Mouse (Mus musculus): ENCODE data around the gene Inhbc.
"Not testable (repeated sequence)": the region's sequence is repeated elsewhere in the genome, so short reads cannot be mapped to it uniquely, and the experiment has no call there.

The Inhbc gene

DNA sequence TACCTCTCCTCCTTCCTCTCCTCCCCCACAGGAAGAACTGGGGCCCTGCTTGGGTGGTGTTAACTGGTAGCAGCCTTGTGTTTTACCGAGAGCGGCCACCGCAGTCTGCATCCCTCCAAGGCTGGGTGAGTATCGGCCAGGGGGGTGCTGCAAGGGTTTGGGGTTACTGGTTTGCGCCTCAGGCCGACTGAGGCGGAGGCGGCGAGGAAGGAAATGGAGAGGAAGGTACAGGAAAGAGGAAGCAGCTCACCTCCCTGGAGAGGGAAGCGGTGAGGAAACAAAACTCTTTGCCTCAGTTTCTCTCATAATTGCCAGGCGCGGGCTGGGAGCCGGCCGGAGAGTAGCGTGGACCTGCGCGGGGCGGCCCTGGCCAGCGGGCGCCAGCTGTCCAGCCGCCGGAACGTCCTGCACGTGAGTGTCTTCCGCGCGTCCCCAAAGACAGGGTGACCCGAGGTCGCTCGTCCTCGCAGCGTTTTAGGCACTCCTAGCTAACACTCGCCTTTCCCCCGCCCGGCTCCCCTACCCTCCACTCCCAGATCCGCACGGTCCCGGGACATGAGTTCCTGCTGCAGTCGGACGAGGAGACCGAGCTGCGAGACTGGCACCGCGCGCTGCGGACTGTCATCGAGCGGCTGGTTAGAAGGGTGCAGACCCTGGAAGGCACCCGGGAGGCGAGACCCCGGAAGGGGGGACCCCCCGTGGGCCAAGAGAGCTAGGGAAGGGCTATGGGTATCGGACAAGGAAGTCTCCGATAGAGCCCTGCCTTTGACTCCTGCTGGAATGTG, 44.0 kb downstream of the Inhbc start:
- peak; percentile 64 for DNase-seq (ENCODE audit: low spot score)

DNA sequence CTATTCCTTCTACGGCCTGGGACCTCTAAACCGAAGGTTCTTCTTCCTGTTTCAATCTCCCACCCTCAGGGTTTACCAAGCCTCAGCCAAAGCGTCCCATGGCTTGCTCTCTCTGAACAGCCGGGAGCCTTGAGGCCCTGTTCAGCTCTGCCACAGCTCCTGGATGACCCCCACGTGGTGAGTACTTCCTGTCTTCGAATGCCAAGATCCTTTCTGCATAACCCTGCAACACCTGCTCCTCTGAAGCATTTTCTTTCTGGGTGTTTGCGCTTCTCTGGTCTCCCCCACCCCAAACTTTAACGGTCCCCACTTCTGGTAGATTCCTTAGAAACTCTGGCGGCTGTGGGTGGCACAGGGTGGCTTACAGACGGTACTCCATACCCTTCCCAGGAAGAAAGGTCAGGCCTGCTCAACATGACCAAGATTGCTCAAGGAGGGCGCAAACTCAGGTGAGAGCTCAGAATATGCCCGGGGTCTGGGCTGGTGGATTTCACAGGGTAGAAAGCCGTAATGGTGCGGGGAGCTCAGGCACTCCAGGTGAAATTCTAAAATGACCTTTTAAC, 44.7 kb downstream of the Inhbc start:
- DNase-seq (ENCODE audit: low spot score): no peak

DNA sequence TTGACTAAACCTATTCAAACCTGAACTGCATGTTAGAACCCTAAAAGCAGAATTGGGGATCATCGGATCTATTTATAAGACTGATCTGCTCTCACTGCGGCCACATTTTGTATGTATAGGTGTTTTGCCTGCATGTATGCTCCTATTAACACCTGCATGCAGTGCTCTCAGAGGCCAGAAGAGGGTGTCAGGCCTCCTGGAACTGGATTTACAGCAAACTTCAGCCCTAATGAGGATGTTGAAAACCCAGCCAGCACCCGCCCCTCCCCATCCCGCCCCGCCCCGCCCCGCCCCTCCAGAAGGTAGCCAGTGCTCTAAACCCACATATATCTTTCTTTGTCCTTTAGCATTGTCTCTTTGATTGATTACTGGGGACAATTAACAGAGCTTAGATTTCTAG, 45.7 kb downstream of the Inhbc start:
- DNase-seq (ENCODE audit: low spot score): peak; percentile 61

DNA sequence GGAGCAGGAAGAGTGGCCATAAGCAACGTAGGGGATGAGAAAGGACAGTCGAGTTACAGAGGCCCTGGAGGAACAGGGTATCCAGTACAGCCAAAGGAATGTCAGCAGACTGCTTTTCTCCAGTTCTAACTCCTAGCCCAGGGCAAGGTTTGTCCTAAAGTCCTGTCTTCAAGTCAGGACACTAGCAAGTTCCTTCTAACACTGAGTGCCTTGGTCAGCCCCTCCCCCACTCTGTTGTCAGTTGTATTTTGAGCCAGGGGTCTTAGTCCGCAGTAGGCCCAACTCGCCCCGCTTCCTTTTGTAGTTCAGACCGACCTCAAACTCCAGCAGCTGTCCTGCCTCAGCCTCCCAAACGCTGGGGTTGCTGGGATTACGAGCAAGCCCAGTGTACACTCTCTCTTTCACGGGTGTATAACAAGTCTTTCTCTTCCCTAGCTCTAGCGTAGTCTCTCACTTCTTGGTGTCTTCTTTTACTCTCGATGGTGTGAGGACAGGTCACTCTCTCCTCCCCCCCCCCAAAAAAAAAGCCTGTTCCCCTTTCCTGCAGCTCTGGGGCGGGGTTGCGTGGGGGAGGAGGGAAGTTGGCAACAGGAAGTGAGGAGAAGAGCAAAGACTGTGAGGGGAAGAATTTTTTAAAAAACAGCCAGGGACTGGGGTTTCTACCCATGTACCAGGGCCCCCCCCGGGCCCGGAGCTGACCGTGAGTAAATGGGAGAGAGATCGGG, 46.9 kb downstream of the Inhbc start:
- DNase-seq (ENCODE audit: low spot score): peak; percentile 44

DNA sequence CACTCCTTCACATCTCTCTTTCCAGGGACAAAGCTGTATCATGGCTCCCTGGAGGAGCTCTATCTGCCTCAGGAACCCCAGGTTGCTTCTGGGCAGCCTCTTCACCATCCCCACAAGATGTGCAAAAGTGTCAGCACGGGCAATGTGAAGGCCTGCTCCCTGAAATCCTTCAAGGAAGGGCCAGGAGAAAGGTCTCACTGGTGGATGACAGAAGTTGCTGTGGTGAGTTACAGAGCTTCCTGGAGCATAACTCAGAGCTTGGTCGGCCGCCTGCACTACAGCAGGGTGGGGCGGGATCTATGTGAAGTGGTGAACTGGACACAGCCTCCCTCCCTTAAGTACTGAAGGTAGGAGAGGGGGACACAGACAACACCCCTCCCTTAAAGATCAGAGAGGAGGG, 47.6 kb downstream of the Inhbc start:
- no peak for DNase-seq (ENCODE audit: low spot score)

DNA sequence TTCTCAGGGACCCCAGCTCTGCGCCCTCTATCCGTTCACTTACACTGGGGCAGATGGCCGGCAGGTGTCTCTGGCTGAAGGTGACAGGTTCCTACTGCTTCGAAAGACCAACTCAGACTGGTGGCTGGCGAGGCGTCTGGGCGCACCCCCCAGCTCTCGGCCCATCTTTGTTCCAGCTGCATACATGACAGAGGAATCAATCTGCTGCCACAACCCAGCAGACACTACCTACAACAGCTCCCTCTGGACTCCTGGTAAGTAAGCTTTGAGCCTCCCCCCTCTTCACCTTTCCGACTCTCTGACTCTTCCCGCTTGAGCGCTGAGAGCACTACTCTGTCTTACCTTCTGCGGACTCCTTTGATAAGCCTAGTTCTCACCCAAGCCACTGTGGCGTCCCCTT, 48.1 kb downstream of the Inhbc start:
- peak; percentile 43 for DNase-seq (ENCODE audit: low spot score)

DNA sequence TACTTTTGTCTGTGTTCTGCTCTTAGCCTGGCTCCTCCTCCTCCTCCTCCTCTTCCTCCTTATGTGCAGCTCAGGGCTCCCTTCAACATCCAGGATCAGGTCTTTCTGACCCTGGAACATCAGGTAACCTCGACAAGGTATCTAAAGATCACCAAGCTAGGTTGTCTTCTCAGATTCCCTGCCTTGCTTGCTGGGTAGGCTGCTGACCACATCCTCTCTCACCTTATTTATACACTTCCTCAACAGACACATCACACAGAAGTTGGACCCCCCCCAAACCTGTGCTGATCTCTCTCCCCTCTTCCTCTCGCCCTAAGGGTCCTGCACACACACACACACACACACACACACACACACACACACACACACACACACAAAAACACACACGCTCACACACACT, 48.6 kb downstream of the Inhbc start, which contains the start of gene Arhgap9:
Gene Arhgap9, plus strand, starts transcription at position 344 of the 400 bp plus-strand sequence.
- no peak for DNase-seq (ENCODE audit: low spot score)

DNA sequence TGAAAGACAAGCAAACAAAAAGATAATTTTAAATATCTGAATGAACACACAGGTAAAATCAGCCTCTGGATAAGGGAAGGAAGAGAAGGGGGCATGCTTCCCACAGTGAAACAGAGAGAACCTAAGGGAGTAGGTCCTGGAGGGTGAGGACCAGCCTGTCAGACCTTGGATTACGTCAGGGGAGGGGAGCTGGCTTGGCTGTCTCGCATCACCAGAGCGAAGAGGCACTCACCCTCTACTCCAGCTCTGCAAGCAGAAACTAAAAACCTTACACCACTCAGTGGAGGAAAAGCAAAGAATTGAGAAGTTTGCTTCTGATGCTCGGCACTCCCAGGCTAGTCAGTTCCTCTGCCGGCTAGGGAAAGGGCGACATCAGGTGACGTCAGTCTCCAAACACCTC, 50.3 kb downstream of the Inhbc start:
- no peak for DNase-seq (ENCODE audit: low spot score)

DNA sequence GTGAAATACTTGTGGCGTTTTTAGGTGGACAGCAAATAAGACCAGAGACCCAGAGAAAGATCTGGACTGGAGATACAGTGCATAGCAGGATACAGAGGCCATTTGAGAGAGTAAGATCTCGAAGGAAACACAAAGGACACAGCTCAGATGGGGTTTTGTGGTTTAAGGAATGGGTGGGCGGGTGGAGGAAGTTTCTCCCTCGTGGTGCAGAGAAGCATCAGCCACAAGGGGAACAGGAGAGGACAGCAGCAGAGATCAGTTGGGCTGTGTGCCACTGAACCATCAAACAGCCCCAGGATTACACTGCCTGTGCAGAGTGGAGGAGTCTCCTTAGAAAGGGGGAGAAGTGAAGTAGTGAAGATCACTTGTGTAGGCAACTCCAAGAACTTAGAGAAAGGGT, 52.2 kb downstream of the Inhbc start:
- no peak for DNase-seq (ENCODE audit: low spot score)

DNA sequence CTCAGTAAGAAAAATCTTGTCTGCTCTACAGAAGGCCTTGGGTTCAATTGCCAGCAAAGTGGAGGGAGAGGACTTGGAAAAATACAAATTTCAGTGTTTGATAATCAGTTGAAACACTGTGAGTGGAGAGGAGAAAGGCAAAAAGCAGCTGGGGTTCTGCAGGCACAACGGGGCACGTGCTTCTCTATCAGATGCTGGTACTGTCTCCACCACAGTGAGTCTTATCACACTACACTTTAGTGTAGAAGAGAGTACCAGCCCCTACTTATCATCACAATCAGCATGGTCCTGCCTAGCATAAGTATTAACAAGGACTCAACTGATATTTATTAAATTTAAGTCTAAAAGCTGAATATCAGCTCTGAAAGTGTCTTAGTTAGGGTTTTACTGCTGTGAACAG, 53.0 kb downstream of the Inhbc start:
- no peak for DNase-seq (ENCODE audit: low spot score)

DNA sequence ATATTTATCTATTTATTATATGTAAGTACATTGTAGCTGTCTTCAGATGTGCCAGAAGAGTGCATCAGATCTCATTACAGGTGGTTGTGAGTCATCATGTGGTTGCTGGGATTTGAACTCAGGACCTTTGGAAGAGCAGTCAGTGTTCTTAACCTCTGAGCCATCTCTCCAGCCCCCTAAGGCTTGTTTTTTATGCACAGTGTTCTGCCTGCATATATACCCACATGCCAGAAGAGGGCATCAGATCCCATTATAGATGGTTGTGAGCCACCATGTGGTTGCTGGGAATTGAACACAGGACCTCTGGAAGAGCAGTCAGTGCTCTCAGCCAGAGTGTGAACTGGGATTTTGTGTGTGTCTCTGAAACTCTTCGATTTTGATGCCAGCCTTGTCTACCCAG, 55.3 kb downstream of the Inhbc start:
- not testable (repeated sequence) for DNase-seq (ENCODE audit: low spot score)

DNA sequence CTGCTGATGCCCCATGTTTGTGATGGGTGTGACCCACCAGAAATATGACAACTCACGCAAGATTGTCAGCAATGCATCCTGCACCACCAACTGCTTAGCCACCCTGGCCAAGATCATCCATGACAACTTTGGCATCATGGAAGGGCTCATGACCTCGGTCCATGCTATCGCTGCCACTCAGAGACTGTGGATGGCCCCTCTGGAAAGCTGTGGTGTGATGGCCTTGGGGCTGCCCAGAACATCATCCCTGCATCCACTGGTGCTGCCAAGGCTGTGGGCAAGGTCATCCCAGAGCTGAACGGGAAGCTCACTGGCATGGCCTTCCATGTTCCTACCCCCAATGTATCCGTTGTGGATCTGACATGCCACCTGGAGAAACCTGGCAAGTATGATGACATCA, 56.7 kb downstream of the Inhbc start:
- DNase-seq (ENCODE audit: low spot score): not testable (repeated sequence)

DNA sequence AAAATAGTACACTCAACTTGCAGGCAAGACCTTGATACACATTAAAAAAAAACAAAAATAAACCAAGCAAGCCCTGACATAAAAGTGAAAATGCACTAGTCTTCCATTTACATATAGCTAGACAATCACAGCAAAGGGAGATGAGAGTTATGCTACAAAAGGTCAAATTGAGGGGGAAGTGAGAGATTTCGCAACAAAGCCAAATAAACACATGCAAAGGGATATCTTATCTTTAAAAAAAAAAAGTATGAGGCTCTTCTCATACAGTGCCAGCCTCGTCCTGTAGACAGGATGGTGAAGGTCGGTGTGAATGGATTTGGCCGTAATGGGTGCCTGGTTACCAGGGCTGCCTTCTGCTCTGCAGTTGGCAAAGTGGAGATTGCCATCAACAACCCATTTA, 57.4 kb downstream of the Inhbc start:
- no peak for DNase-seq (ENCODE audit: low spot score)

DNA sequence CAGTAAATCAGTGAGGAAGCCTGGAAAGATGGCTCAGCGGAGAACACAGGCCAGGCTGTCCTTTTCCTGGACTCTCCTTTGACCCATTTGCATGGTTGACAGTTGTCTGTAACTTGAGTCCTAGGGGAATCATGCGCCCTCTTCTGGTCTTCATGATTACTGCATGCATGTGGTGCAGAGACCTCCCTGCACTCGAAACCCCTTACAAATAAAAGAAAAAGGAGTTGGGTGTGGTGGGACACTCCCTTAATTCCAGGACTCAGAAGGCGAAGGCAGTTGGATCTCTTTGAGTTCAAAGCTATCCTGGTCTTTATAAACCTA, 57.9 kb downstream of the Inhbc start:
- DNase-seq (ENCODE audit: low spot score): peak; percentile 86

DNA sequence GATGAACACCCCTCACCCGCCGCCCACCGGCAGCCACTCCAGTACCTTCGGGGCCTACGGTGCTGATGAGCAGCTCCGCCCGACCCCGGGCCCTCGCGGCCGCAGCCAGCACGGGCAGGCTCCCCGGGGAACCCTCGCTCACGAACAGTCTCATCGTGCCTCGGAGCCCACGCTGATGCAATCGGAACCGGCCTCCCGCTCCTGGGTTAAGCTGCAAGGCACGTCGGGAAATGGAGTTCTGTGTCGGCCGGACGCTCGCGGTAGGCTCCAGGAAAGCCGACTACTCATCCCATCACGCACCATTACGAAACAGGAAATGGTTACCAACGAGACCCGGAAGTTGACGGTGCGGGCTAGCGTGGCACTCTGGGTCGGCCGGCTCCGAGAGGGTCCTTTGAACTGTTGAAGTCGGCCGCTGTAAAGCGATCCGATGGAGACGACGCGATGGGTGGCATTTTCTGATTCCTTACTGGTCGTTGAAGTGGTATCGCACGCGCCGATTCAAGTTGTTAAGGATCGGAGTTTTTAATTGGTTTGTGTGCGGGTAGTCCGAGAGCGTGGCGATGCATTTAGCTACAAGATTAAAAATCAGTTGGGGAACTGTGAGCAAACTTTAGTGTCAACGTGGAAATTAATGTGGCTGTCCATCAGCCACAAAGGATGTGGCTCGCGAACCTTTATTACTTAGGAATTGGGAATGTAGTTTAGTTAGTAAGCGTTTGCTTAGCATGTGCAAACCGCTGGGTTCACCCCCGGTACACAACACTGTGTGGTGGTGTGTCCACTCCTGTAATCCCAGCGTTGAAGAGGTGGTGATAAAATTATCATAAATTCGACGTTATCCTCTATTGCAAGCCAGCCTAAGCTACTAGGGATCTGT, 58.5 kb downstream of the Inhbc start, which contains the start of gene Mars:
Gene Mars, minus strand, starts transcription at position 311 of the 880 bp plus-strand sequence.
- peak; percentile 88 for DNase-seq (ENCODE audit: low spot score)

DNA sequence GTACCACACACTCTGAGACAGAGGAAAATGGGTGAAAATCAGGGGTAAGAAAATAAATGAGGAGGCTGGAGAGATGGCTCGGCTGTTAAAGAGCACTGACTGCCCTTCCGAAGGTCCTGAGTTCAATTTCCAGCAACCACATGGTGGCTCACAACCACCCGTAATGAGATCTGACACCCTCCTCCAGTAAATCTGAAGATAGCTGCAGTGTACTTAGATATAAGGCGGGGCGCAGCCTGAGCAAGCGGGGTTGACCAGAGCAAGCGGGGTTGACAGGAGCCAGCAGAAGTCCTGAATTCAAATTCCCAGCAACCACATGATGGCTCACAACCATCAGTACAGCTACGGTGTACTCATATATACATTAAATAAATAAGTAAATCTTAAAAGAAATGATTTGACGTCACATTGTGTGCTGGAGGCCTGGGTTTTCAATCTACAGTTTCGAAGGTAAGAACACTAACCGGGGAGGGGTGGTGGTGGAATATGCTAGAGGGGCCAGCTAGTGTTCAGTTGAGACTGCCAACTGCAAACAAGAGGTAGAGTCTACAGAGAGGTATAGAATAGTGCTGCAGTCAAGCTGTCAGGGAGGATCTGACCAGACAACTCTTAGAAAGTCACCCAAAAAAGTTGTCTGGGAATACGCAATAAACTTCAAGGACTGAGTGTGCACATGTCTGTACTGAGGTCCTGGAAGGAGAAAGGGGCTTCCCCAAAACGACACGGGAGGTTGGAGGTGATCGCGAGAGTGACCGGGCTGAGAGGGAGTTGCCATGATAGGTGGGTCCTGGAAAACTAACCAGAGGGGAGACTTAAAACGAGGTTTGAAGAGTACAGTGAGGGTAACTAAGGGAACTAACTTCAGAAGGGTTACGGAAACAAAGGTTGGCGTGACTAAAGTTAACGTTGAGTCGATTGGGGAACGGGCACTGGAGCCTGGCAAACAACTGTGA, 59.4 kb downstream of the Inhbc start:
- DNase-seq (ENCODE audit: low spot score): peak; percentile 49

DNA sequence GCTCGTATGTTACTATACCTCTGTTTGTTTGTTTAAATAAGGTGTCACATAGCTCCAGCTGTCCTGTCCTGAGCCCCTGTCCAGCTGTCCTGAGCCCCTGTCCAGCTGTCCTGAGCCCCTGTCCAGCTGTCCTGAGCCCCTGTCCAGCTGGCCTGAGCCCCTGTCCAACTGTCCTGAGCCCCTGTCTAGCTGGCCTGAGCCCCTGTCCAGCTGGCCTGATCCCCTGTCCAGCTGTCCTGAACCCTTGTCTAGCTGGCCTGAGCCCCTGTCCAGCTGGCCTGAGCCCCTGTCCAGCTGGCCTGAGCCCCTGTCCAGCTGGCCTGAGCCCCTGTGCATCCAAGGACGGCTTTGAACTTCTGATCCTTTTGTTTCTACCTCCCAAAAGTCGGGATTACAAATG, 61.1 kb downstream of the Inhbc start:
- not testable (repeated sequence) for DNase-seq (ENCODE audit: low spot score)

All from testis, postnatal 10 days (tissue).